Mouse (Mus musculus) bone marrow macrophage, adult 2 months (primary cell): Measurements from ENCODE around the gene Stab1.

ENCODE experiments used
- CTCF ChIP-seq: IDR thresholded peaks from 2 replicates; pipeline ENCODE4 v1.5.1; 2012; ENCODE audit warnings: low read depth, mild to moderate bottlenecking, low read length, moderate library complexity
- POLR2A ChIP-seq: IDR thresholded peaks from 2 replicates; pipeline ENCODE4 v1.6.1; 2012; ENCODE audit warnings: mild to moderate bottlenecking, low read depth, low read length, borderline replicate concordance

DNA sequence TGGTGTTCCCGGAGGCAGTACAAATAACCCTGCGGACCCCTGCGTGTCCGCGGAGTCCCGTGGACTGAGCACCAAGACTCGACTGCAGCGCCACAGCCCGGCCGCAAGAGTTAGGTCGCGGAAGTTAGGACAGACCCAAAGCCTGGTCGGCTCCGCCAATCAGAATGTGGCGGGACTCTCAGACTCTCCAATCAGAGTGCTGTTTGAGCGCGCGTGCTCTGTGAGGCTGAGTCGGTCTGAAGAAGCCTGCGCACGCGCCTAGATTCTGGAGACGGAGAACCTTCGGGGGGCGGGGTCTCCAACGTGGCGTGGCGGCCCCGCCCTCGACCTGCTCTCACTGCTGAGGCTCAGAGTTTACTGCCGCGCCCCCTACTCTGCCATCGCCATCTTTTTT lies 39.6 kb downstream of the Stab1 start, which contains the start of gene Smim4:
- TF ChIP-seq CTCF: no peak
- TF ChIP-seq POLR2A: no peak
